Mouse (Mus musculus) retina, embryonic 14.5 days (tissue): ENCODE results near the gene Mark1.

Experiments
- DNase-seq: peaks from one replicate; pipeline ENCODE4 v3.0.0-alpha.2; 2015; ENCODE audit warnings: low spot score

Gene Mark1

GRCm38 (mm10) chr1:184961853-184962252, 37.5 kb downstream of the Mark1 start:
- DNase-seq: no peak

- peak; percentile 31 for DNase-seq
Observed at GRCm38 (mm10) chr1:184958818-184959217, 40.6 kb downstream of the Mark1 start.

- DNase-seq: no peak
Observed at GRCm38 (mm10) chr1:184958388-184958787, 41.0 kb downstream of the Mark1 start.

- DNase-seq: no peak
Observed at GRCm38 (mm10) chr1:184951758-184952157, 47.6 kb downstream of the Mark1 start.

GRCm38 (mm10) chr1:184951057-184951456, 48.3 kb downstream of the Mark1 start:
- no peak for DNase-seq

GRCm38 (mm10) chr1:184938106-184938505, 61.3 kb downstream of the Mark1 start:
- no peak for DNase-seq

GRCm38 (mm10) chr1:184935980-184936379, 63.4 kb downstream of the Mark1 start:
- no peak for DNase-seq

- DNase-seq: no peak
Observed at GRCm38 (mm10) chr1:184935490-184935889, 63.9 kb downstream of the Mark1 start.

- DNase-seq: no peak
Observed at GRCm38 (mm10) chr1:184931097-184931496, 68.3 kb downstream of the Mark1 start.

- DNase-seq: no peak
Observed at GRCm38 (mm10) chr1:184928382-184928781, 71.0 kb downstream of the Mark1 start.

- no peak for DNase-seq
Observed at GRCm38 (mm10) chr1:184927911-184928310, 71.5 kb downstream of the Mark1 start.

GRCm38 (mm10) chr1:184922824-184923223, 76.5 kb downstream of the Mark1 start:
- DNase-seq: no peak

- no peak for DNase-seq
Observed at GRCm38 (mm10) chr1:184920057-184920456, 79.3 kb downstream of the Mark1 start.

GRCm38 (mm10) chr1:184918227-184918888, 81.0 kb downstream of the Mark1 start:
- DNase-seq: peak; percentile 43

GRCm38 (mm10) chr1:184912336-184912735, 87.0 kb downstream of the Mark1 start:
- no peak for DNase-seq

GRCm38 (mm10) chr1:184911861-184912260, 87.5 kb downstream of the Mark1 start:
- no peak for DNase-seq

GRCm38 (mm10) chr1:184908558-184908957, 90.8 kb downstream of the Mark1 start:
- DNase-seq: no peak

- no peak for DNase-seq
Observed at GRCm38 (mm10) chr1:184905904-184906745, 93.2 kb downstream of the Mark1 start.

- peak; percentile 24 for DNase-seq
Observed at GRCm38 (mm10) chr1:184905371-184905770, 94.0 kb downstream of the Mark1 start.

GRCm38 (mm10) chr1:184903697-184904096, 95.7 kb downstream of the Mark1 start:
- DNase-seq: no peak

- DNase-seq: no peak
Observed at GRCm38 (mm10) chr1:184902886-184903285, 96.5 kb downstream of the Mark1 start.

GRCm38 (mm10) chr1:184897350-184897749, 102.0 kb downstream of the Mark1 start:
- no peak for DNase-seq

- no peak for DNase-seq
Observed at GRCm38 (mm10) chr1:184891998-184892397, 107.4 kb downstream of the Mark1 start.
